Mouse (Mus musculus) adrenal gland, postnatal 25 days (tissue): ENCODE measurements around the gene Iqck. TPM values are rescaled to one million over a fixed set of nuclear protein-coding genes. Genes with fewer than 3 reads are reported as not detected.

Experiments
- DNase-seq: peaks from one replicate; pipeline ENCODE4 v3.0.0; 2021; ENCODE audit warnings: mixed read lengths
- total RNA-seq: library from RNA; stranded (reverse); gene quantifications from 2 replicates; pipeline ENCODE4 v1.2.3, GENCODE M21; 2021

The Iqck gene
- total RNA-seq, 1 experiment from 2014 or later: 18.9 TPM

- DNase-seq: peak; percentile 71
Observed at GRCm38 (mm10) chr7:118850676-118851290, 4.8 kb upstream of the Iqck start.

- peak; percentile 23 for DNase-seq
Observed at GRCm38 (mm10) chr7:118851571-118851970, 4.0 kb upstream of the Iqck start.

- DNase-seq: no peak
Observed at GRCm38 (mm10) chr7:118852611-118853010, 2.9 kb upstream of the Iqck start.

GRCm38 (mm10) chr7:118854606-118855005, 946 bp upstream of the Iqck start:
- no peak for DNase-seq

- peak; percentile 65 for DNase-seq
Observed at GRCm38 (mm10) chr7:118855877-118856304, 339 bp downstream of the Iqck start, which contains the start of gene Knop1. TSS of gene Knop1 (minus strand) at chr7:118856254.

- no peak for DNase-seq
Observed at GRCm38 (mm10) chr7:118858640-118859039, 3.1 kb downstream of the Iqck start.

GRCm38 (mm10) chr7:118865362-118865761, 9.8 kb downstream of the Iqck start:
- DNase-seq: no peak

GRCm38 (mm10) chr7:118879466-118880029, 24.0 kb downstream of the Iqck start:
- no peak for DNase-seq

GRCm38 (mm10) chr7:118883957-118884356, 28.4 kb downstream of the Iqck start:
- DNase-seq: no peak

- no peak for DNase-seq
Observed at GRCm38 (mm10) chr7:118884969-118885368, 29.4 kb downstream of the Iqck start.

GRCm38 (mm10) chr7:118887303-118888055, 31.9 kb downstream of the Iqck start:
- no peak for DNase-seq

GRCm38 (mm10) chr7:118889046-118889680, 33.6 kb downstream of the Iqck start:
- no peak for DNase-seq

GRCm38 (mm10) chr7:118895469-118896450, 40.2 kb downstream of the Iqck start:
- DNase-seq: no peak

GRCm38 (mm10) chr7:118898063-118898462, 42.5 kb downstream of the Iqck start:
- DNase-seq: no peak

- no peak for DNase-seq
Observed at GRCm38 (mm10) chr7:118900090-118900489, 44.5 kb downstream of the Iqck start.

- peak; percentile 26 for DNase-seq
Observed at GRCm38 (mm10) chr7:118902944-118903343, 47.4 kb downstream of the Iqck start.

- DNase-seq: no peak
Observed at GRCm38 (mm10) chr7:118903879-118904278, 48.3 kb downstream of the Iqck start.

- DNase-seq: peak; percentile 70
Observed at GRCm38 (mm10) chr7:118904530-118904929, 49.0 kb downstream of the Iqck start.

- no peak for DNase-seq
Observed at GRCm38 (mm10) chr7:118908961-118909515, 53.5 kb downstream of the Iqck start.

- no peak for DNase-seq
Observed at GRCm38 (mm10) chr7:118910464-118910863, 54.9 kb downstream of the Iqck start.

- DNase-seq: no peak
Observed at GRCm38 (mm10) chr7:118911170-118911569, 55.6 kb downstream of the Iqck start.
